Mouse (Mus musculus) hindbrain, embryonic 15.5 days (tissue): ENCODE data around the gene Sardh. TPM values are rescaled to one million over a fixed set of nuclear protein-coding genes. Genes with fewer than 3 reads are reported as not detected.

Experiments used
- ATAC-seq: fragments of 200-750 bp; cut with Nextera tagmentation; 2 replicates; pipeline ENCODE4 v1.8.0; 2017; ENCODE audit warnings: low read depth, moderate number of reproducible peaks, moderate TSS enrichment; ENCODE audit not compliant: low FRiP score
- H3K27ac ChIP-seq: fragments of 300-500 bp; sonication (generic); replicated peaks from 2 replicates; pipeline ENCODE4 v1.5.1; 2015; ENCODE audit warnings: mild to moderate bottlenecking, inconsistent platforms
- H3K27me3 ChIP-seq: fragments of 300-500 bp; sonication (generic); 2 replicates; pipeline ENCODE4 v1.6.1; 2015; ENCODE audit warnings: control low read depth, inconsistent platforms
- H3K36me3 ChIP-seq: fragments of 300-500 bp; sonication (generic); 2 replicates; pipeline ENCODE4 v1.6.1; 2015; ENCODE audit warnings: control low read depth, inconsistent platforms
- H3K4me1 ChIP-seq: fragments of 300-500 bp; sonication (generic); replicated peaks from 2 replicates; pipeline ENCODE4 v1.6.1; 2015; ENCODE audit warnings: control low read depth, inconsistent platforms
- H3K4me2 ChIP-seq: fragments of 300-500 bp; sonication (generic); 2 replicates; pipeline ENCODE4 v1.6.1; 2015; ENCODE audit warnings: moderate library complexity, mild to moderate bottlenecking, inconsistent platforms
- H3K4me3 ChIP-seq: fragments of 300-500 bp; sonication (generic); 2 replicates; pipeline ENCODE4 v1.5.1; 2015; ENCODE audit warnings: mild to moderate bottlenecking, inconsistent platforms
- H3K9ac ChIP-seq: fragments of 300-500 bp; sonication (generic); 2 replicates; pipeline ENCODE4 v1.6.1; 2015; ENCODE audit warnings: inconsistent platforms
- H3K9me3 ChIP-seq: fragments of 300-500 bp; sonication (generic); 2 replicates; pipeline ENCODE4 v1.6.1; 2016; ENCODE audit warnings: control low read depth, inconsistent platforms
- WGBS: fragments of 180-500 bp; shearing (Covaris S2); methylation state at CpG from one replicate; pipeline ENCODE4 v1.1.7; 2015; 5-methylcytosine and 5-hydroxymethylcytosine counted together
- polyA plus RNA-seq: library from polyadenylated mRNA; unstranded; fragments of >200 nt; fragmentation: Nextera tagmentation; extraction: Ambion mirVana; gene quantifications from 2 replicates; pipeline ENCODE4 v1.2.1, GENCODE M21; 2015

Sardh gene
- polyA plus RNA-seq, 1 experiment from 2014 or later: 8.6 TPM

DNA sequence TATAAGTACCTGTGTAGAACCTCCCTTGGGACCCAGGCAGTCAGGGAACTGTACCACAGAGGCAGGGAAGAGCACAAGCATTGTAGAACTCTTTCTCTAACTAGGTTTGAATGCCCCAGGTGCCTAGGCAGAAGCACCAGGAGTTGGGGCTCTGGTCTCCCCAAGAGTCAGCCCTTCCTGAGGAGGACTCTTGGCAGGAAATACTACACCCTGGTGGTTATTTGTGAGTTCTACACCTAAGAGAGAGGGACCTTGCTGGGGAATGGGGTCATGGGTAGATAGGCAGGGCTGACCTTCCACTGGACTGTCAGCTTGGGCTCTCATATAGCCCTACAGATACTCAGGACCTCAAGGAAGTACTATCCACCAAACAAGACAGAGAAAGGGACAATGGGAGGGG lies 3.3 kb upstream of the Sardh start:
- no peak overlapping the region for H3K4me2 ChIP-seq
- no peaks in the 10 kb centered on the region for H3K27me3 ChIP-seq
- no peak for ATAC-seq
- 0 out of 2 replicates have a peak, but pooled peaks cover 6% of the 10 kb centered on the region for H3K4me1 ChIP-seq
- H3K4me3 ChIP-seq: no peak overlapping the region
- H3K27ac ChIP-seq: no peak overlapping the region
- H3K36me3 ChIP-seq: no peaks in the 10 kb centered on the region
- H3K9me3 ChIP-seq: no peaks in the 10 kb centered on the region
- H3K9ac ChIP-seq: no peak overlapping the region

DNA sequence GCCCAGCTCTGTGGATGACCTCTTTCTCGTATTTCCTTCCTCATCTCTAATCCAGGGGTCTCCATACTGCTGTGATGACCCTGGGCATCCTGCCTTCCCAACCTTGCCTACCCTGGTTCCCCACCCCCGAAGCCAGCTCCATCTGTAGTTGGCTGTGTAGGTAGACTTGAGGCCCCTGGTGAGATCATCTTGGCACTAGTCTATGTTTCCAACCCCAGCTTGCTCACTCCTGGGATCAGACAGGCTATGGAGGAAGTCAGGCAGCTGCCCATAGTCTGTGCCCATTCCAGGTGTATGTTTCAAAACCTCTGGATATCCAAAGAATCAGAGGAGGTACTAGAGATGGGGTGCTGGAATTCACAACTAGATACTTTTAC lies 662 bp downstream of the Sardh start:
- H3K4me2 ChIP-seq: no peak overlapping the region
- 60% methylated on average over 2 of the region's 2 CpGs for WGBS

GRCm38 (mm10) chr2:27246712-27247486 lies 1.2 kb downstream of the Sardh start:
- no peaks in the 10 kb centered on the region for H3K27me3 ChIP-seq
- no peak overlapping the region for H3K4me3 ChIP-seq
- 33% methylated on average over 7 of the region's 7 CpGs for WGBS
- H3K27ac ChIP-seq: 0 out of 2 replicates have a peak overlapping the region, but pooled peaks have one; percentile 50
- H3K9me3 ChIP-seq: no peaks in the 10 kb centered on the region
- peak; percentile 80 for ATAC-seq
- H3K4me2 ChIP-seq: peak overlapping the region; percentile 32
- H3K36me3 ChIP-seq: no peaks in the 10 kb centered on the region
- no peak overlapping the region for H3K9ac ChIP-seq
- 0 out of 2 replicates have a peak, but pooled peaks cover 6% of the 10 kb centered on the region for H3K4me1 ChIP-seq

More for the DNA sequence above, 662 bp downstream of the Sardh start:
- H3K4me1 ChIP-seq: 0 out of 2 replicates have a peak, but pooled peaks cover 6% of the 10 kb centered on the region
- H3K9ac ChIP-seq: no peak overlapping the region
- no peak overlapping the region for H3K4me3 ChIP-seq
- H3K9me3 ChIP-seq: no peaks in the 10 kb centered on the region
- 0 out of 2 replicates have a peak overlapping the region, but pooled peaks have one; percentile 50 for H3K27ac ChIP-seq
- no peaks in the 10 kb centered on the region for H3K36me3 ChIP-seq
- no peaks in the 10 kb centered on the region for H3K27me3 ChIP-seq
- peak; percentile 11; the same call in 1 of the 2 replicates for ATAC-seq

- no peak overlapping the region for H3K4me2 ChIP-seq
- no peak for ATAC-seq
- 65% methylated on average over 7 of the region's 7 CpGs for WGBS
- H3K27me3 ChIP-seq: no peaks in the 10 kb centered on the region
- H3K9ac ChIP-seq: no peak overlapping the region
- no peaks in the 10 kb centered on the region for H3K36me3 ChIP-seq
- no peak overlapping the region for H3K4me3 ChIP-seq
- no peak overlapping the region for H3K27ac ChIP-seq
- no peaks in the 10 kb centered on the region for H3K9me3 ChIP-seq
- 0 out of 2 replicates have a peak, but pooled peaks cover 6% of the 10 kb centered on the region for H3K4me1 ChIP-seq
These were observed 2.2 kb downstream of the Sardh start for GRCm38 (mm10) chr2:27245947-27246346.

- 31% methylated on average over 4 of the region's 4 CpGs for WGBS
- peak; percentile 74 for ATAC-seq
These were observed 10.8 kb downstream of the Sardh start for GRCm38 (mm10) chr2:27237342-27237741.

DNA sequence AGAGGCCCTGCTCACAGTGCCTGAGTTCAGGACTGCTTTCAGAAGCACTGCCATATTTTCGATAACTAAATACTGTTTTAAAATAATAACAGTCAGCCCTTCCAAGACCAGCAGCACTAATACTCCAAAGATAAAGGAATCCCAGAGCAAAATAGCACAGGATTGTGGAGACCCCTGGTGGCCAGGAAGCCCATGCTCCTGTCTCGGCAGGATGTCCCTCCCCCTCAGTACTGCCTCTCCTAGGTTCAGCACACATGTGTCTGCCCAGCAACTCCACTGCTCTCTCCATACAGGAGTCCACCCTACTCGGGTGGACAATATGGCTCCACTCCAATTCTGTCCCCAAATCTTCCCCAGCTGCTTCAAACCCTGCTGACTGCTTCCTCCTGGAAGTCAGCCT lies 12.4 kb downstream of the Sardh start:
- H3K27ac ChIP-seq: no peak overlapping the region
- no peak overlapping the region for H3K4me3 ChIP-seq
- no peaks in the 10 kb centered on the region for H3K27me3 ChIP-seq
- H3K36me3 ChIP-seq: no peaks in the 10 kb centered on the region
- H3K9me3 ChIP-seq: no peaks in the 10 kb centered on the region
- ATAC-seq: peak; percentile 68
- no peaks in the 10 kb centered on the region for H3K4me1 ChIP-seq
- H3K4me2 ChIP-seq: no peak overlapping the region
- WGBS: 35% methylated on average over 3 of the region's 3 CpGs
- no peak overlapping the region for H3K9ac ChIP-seq

More at GRCm38 (mm10) chr2:27237342-27237741, 10.8 kb downstream of the Sardh start:
- H3K9ac ChIP-seq: no peak overlapping the region
- no peak overlapping the region for H3K4me3 ChIP-seq
- no peaks in the 10 kb centered on the region for H3K9me3 ChIP-seq
- H3K4me1 ChIP-seq: no peaks in the 10 kb centered on the region
- no peaks in the 10 kb centered on the region for H3K27me3 ChIP-seq
- no peak overlapping the region for H3K27ac ChIP-seq
- H3K4me2 ChIP-seq: no peak overlapping the region
- no peaks in the 10 kb centered on the region for H3K36me3 ChIP-seq

GRCm38 (mm10) chr2:27232376-27232775 lies 15.8 kb downstream of the Sardh start:
- H3K9me3 ChIP-seq: no peaks in the 10 kb centered on the region
- H3K4me2 ChIP-seq: no peak overlapping the region
- 26% methylated on average over 7 of the region's 7 CpGs for WGBS
- no peak overlapping the region for H3K9ac ChIP-seq
- no peaks in the 10 kb centered on the region for H3K4me1 ChIP-seq
- no peak overlapping the region for H3K4me3 ChIP-seq
- H3K27ac ChIP-seq: no peak overlapping the region
- no peak for ATAC-seq
- H3K27me3 ChIP-seq: no peaks in the 10 kb centered on the region
- no peaks in the 10 kb centered on the region for H3K36me3 ChIP-seq

- H3K9me3 ChIP-seq: no peaks in the 10 kb centered on the region
- 79% methylated on average over 2 of the region's 2 CpGs for WGBS
These were observed 18.5 kb downstream of the Sardh start for GRCm38 (mm10) chr2:27229481-27230105.

DNA sequence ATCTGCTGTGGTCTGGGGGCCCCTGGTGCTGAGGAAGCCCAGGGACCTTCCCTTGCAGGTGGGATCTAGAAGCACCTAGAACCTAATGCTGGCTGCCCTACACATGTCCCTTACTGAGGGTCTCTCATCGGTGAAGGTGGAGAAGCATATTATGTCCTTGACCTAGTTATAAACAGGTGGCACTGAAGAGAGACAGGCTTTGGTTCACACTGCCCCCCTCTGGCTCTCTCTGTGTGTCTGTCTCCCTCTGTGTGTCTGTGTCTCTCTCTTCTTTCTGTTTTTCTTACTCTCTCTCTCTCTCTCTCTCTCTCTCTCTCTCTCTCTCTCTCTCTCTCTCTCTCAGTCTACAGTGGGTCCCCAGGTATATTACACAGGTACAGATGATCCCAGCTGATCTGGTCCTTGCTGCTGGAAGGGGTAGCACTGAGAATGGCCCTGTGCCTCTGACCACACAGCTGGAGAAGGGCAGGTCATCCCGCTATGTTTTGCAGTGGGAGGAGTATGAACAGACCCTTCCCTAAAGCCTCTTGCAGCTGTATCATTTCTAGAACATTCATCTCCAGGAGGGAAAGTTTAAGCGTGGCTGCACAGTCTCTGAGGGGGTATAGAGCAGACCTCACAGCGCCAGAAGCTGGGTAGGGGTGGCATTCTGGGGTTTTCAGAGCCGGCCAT lies 19.2 kb downstream of the Sardh start:
- 72% methylated on average over 5 of the region's 5 CpGs for WGBS
- no peak for ATAC-seq
- Histone ChIP-seq H3K4me1 (no peaks in the 10 kb centered on the region), H3K4me3 (no peak overlapping the region), H3K9ac (no peak overlapping the region), H3K27me3 (no peaks in the 10 kb centered on the region), H3K36me3 (no peaks in the 10 kb centered on the region), H3K27ac (no peak overlapping the region), H3K9me3 (no peaks in the 10 kb centered on the region), H3K4me2 (no peak overlapping the region)

More at GRCm38 (mm10) chr2:27229481-27230105, 18.5 kb downstream of the Sardh start:
- no peak overlapping the region for H3K9ac ChIP-seq
- H3K27me3 ChIP-seq: no peaks in the 10 kb centered on the region
- H3K27ac ChIP-seq: no peak overlapping the region
- no peaks in the 10 kb centered on the region for H3K36me3 ChIP-seq
- no peak overlapping the region for H3K4me3 ChIP-seq
- H3K4me2 ChIP-seq: no peak overlapping the region
- no peaks in the 10 kb centered on the region for H3K4me1 ChIP-seq
- ATAC-seq: no peak

- Histone ChIP-seq H3K4me3 (no peak overlapping the region), H3K27me3 (no peaks in the 10 kb centered on the region), H3K4me2 (no peak overlapping the region), H3K9me3 (no peaks in the 10 kb centered on the region), H3K27ac (no peak overlapping the region), H3K9ac (no peak overlapping the region), H3K4me1 (0 out of 2 replicates have a peak, but pooled peaks cover 5% of the 10 kb centered on the region), H3K36me3 (no peaks in the 10 kb centered on the region)
- ATAC-seq: no peak
- 66% methylated on average over 7 of the region's 7 CpGs for WGBS
These were observed 21.6 kb downstream of the Sardh start for GRCm38 (mm10) chr2:27226572-27226971.

DNA sequence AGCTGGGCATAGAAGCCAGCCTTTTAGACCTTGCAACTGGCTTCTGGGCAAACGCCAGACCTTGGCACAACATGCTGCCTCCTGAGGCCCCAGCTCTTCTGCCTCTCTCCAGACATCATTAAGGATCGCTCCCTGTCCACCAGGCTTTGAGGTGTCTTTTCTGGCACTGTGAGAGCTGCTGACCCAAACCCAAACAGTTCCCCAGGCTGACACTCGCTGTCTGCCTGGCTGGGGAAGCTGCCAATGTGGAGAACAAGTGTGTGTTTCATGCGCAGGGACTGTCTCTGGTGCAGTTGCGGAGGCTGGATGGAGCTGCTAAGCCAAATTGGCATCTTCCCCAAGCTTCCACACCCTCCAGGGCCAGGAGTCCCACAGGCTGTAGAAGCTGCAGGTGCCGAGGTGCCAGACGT lies 25.1 kb downstream of the Sardh start:
- Histone ChIP-seq H3K4me1 (0 out of 2 replicates have a peak, but pooled peaks cover 5% of the 10 kb centered on the region), H3K27ac (no peak overlapping the region), H3K27me3 (no peaks in the 10 kb centered on the region), H3K36me3 (no peaks in the 10 kb centered on the region), H3K9me3 (no peaks in the 10 kb centered on the region), H3K9ac (no peak overlapping the region), H3K4me2 (no peak overlapping the region), H3K4me3 (no peak overlapping the region)
- no peak for ATAC-seq
- 69% methylated on average over 7 of the region's 7 CpGs for WGBS

DNA sequence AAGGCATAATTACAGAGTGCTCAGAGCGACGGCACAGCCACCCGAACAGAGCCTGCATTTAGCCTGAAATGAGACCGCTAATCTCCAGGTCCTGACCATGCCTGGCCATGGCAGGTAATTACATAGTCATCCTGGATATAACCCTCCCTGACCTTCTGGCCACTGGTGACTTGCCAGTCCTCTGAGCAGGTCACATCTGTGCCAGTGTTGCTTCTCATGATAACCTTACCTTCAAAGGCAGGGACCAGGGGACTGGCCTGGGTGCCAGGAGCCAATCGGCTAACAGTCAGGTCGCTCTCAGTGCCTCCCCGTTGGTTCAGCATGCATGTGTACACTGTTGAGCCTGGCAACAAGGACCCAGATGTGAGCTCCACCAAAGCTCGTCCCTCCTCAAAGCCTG lies 29.6 kb downstream of the Sardh start:
- WGBS: 90% methylated on average over 8 of the region's 8 CpGs
- ATAC-seq: no peak
- Histone ChIP-seq H3K36me3 (no peaks in the 10 kb centered on the region), H3K9ac (no peak overlapping the region), H3K27me3 (no peaks in the 10 kb centered on the region), H3K4me2 (no peak overlapping the region), H3K9me3 (no peaks in the 10 kb centered on the region), H3K4me3 (no peak overlapping the region), H3K4me1 (0 out of 2 replicates have a peak, but pooled peaks cover 5% of the 10 kb centered on the region), H3K27ac (no peak overlapping the region)
